Mouse (Mus musculus): ENCODE data around the gene Gm12117.

Gene Gm12117

GRCm38 (mm10) chr11:33276637-33277036 lies at the start of gene Gm12117:
Gm12117 (minus strand) TSS chr11:33276737.
- no peak for DNase-seq (ENCODE audit: low read depth, low spot score)

- no peak for DNase-seq (ENCODE audit: low read depth, low spot score)
These were observed 42.6 kb upstream of the Gm12117 start for GRCm38 (mm10) chr11:33319006-33319611.

GRCm38 (mm10) chr11:33309566-33309965 lies 33.0 kb upstream of the Gm12117 start:
- no peak for DNase-seq (ENCODE audit: low read depth, low spot score)

GRCm38 (mm10) chr11:33300859-33301258 lies 24.3 kb upstream of the Gm12117 start:
- DNase-seq (ENCODE audit: low read depth, low spot score): no peak

GRCm38 (mm10) chr11:33299371-33299770 lies 22.8 kb upstream of the Gm12117 start:
- no peak for DNase-seq (ENCODE audit: low read depth, low spot score)

GRCm38 (mm10) chr11:33297121-33297520 lies 20.6 kb upstream of the Gm12117 start:
- DNase-seq (ENCODE audit: low read depth, low spot score): no peak

- peak; percentile 10 for DNase-seq (ENCODE audit: low read depth, low spot score)
These were observed 18.9 kb upstream of the Gm12117 start for GRCm38 (mm10) chr11:33295422-33295821.

GRCm38 (mm10) chr11:33294063-33294462 lies 17.5 kb upstream of the Gm12117 start:
- no peak for DNase-seq (ENCODE audit: low read depth, low spot score)

- no peak for DNase-seq (ENCODE audit: low read depth, low spot score)
These were observed 2.0 kb upstream of the Gm12117 start for GRCm38 (mm10) chr11:33278571-33278970.

GRCm38 (mm10) chr11:33274816-33275215 lies 1.7 kb downstream of the Gm12117 start:
- DNase-seq (ENCODE audit: low read depth, low spot score): no peak

- no peak for DNase-seq (ENCODE audit: low read depth, low spot score)
These were observed 2.2 kb downstream of the Gm12117 start for GRCm38 (mm10) chr11:33274294-33274693.

- DNase-seq (ENCODE audit: low read depth, low spot score): no peak
These were observed 36.2 kb downstream of the Gm12117 start for GRCm38 (mm10) chr11:33240295-33240694.

- DNase-seq (ENCODE audit: low read depth, low spot score): no peak
These were observed 42.4 kb downstream of the Gm12117 start for GRCm38 (mm10) chr11:33234134-33234533.

GRCm38 (mm10) chr11:33232056-33232455 lies 44.5 kb downstream of the Gm12117 start:
- no peak for DNase-seq (ENCODE audit: low read depth, low spot score)

- no peak for DNase-seq (ENCODE audit: low read depth, low spot score)
These were observed 48.4 kb downstream of the Gm12117 start for GRCm38 (mm10) chr11:33228186-33228585.

- DNase-seq (ENCODE audit: low read depth, low spot score): no peak
These were observed 50.0 kb downstream of the Gm12117 start for GRCm38 (mm10) chr11:33226516-33226915.

Data from R1 (cell line).